Mouse (Mus musculus) mesoderm, embryonic 11.5 days (tissue): ENCODE results near the gene Eif4g1.

Experiments used
- DNase-seq: peaks from one replicate; pipeline ENCODE4 v3.0.0-alpha.2; 2012; ENCODE audit warnings: low read depth, low spot score

The Eif4g1 gene

DNA sequence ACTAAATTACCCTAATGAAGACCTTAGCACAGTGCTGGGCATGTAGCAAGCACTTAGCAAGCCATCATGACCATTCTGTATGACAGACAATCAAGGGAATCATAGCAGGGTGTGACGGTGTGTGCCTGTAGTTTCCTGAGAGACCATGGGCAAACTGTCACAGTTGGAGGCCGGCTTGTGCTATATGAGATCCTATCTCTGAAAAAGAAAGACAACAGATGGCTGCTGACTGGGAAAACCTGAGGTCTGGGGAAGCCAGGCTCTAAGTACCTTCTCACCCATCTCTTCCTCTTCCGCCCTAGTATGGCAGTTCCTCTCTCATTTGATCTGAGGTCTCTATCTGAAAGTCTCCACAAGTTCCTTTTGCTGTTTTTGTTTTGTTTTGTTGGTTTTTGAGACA lies 37.7 kb downstream of the Eif4g1 start:
- no peak for DNase-seq

DNA sequence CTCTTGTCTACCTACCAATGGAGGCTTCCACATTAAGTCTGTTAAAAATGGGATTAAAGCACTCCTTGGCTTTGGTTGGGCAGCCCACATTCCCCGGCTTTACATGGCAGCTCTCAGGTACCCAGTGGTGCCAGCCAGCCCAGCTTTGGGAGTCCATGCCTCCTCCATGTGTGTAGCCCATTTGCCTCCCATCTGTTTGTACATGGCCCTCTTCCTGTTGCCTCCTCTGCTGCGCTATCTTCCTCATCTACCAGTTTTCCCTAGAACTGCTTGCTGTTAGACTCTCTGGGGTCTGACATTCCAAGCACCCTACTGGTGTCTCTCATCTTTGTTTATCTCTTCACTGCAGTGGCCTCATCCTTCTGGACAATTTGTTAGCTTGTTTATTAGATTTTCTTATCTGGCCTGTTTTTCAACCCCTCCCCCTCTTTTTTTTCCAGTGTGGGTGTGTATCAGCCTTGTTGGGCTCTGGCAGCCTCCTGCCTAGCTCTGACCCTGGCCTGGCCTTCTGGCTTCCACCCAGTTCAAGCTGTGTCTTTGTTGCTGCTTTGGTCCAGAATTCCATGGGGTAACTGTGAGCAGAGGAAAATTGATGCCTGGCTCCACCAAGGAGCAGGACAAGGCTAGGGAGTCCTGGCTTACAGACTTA lies 38.4 kb downstream of the Eif4g1 start:
- DNase-seq, result no peak

DNA sequence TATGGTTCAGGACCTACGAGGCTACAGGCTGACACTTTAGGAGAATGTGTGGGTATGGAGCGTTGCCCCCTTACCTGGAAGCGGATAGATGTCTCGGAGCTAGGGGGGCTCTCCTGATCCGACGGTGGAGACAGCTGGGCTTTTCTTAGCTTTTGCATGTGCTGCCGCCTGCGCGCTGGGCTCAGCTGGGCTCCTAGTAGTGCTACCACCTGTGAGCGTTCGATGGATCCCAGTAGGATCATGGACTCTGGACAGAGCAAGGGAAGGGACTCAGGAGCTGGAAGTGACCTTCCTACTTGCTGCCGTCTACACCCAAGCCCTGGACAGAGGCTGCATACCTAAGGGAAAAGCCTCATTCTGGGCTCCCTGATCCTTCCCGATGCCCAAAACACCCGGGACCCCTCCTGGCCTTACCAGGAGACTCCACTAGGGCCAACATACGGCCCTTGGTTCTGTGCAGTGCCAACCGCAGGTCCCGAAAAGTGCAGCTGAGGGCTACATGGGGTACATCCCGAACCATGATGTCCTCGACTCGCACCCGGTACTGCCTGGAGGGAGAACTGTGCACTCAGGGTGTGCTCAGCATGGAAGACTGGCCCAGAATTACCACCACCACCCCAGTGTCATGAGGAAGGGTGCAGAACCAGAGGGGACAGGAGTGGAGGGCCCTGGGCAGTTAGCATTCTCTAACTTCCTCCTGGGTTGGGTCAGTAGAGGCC lies 40.3 kb downstream of the Eif4g1 start:
- DNase-seq, result no peak

DNA sequence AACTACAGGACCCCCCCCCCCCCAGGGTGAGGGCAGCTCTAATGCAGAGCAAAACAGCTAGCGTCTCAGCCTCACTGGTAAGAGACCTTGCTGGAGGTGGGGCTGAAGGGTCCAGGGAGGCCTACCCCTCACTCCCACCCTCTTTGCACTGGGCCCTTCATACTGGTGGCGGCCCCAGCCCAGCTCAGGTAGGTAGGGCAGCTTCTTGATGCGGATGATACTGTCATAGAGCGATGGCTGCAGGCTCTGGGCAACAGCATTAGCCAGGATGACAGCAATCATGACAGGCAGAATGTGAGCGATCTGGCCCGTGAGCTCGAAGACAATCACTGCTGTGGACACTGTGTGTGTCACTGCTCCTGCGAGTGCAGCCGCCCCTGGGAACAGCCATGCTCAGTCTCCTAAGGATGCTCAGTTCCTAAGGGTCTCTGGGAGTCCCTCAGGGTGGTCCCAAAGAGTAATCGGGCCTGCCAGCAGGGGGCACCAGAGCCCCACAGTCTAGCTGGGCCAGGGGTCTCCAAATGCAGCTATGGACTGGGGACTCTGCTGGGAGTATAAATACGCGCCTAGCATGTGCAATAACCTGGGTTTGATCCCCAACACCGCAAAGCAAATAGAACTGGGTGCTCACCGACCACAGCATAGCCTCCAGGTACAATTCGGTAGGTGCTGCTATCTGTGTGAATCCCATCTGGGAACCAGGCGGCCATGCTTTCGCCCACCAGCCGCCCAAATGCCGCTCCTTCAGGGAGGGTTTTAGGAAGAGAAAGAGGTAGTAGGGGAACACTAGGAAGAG lies 41.0 kb downstream of the Eif4g1 start:
- peak; percentile 71 for DNase-seq

DNA sequence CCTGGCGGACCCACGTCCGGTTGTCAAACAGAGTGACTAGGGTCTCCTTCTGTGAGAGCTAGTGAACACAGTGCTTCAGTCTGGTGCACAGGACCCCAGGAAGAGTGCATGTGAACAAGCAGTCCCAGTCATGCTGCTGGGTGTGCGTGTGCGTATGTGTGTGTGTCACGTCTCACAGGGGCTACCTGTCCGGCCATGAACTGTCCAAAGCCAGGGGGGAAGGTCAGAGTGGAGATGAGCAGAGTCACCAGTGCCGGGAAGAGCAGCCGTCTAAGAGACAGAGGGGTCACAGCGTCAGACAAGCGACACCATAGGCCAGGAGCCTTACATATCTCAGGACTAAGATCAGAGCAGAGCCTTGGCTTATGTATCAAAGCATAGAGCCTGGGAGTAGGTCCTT lies 42.3 kb downstream of the Eif4g1 start:
- DNase-seq, result no peak

DNA sequence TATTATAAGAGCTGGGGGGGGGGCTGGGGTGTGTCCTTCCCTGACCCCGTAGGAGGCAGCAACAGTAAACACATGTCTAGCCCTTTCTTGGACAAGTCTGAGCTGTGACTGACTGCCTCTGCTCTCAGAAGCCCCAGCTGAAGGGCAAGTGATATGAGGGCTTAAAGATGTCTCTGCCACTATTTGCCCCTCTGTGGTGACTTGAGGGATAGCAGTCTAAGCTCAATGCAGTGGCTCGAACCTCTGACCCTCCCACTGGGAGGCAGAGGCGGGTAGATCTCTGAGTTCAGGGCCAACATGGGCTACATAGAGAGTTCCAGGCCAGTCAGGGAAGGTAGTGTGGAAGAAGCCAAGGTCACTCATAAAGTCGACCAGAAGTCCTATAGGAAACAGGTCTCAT lies 42.7 kb downstream of the Eif4g1 start:
- DNase-seq, result no peak

DNA sequence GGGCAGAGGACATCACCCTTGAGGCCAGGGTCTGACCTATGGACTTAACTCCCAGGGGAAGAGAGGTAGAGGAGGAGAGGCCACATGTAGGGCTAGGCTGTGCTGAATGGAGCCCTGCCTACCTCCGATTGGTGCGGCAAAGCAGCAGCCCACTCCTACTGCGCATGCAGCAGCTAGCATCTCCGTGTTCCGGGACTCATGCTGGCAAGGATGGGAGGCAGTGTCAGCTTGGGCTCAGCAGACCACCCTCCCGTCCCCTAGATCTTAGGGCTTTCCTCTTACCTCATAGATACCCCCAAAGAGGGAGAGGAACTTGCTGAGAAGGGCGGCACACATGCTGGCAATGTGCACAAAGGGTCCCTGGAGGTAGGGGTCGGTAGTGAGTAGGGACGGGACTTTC lies 44.1 kb downstream of the Eif4g1 start:
- no peak for DNase-seq

DNA sequence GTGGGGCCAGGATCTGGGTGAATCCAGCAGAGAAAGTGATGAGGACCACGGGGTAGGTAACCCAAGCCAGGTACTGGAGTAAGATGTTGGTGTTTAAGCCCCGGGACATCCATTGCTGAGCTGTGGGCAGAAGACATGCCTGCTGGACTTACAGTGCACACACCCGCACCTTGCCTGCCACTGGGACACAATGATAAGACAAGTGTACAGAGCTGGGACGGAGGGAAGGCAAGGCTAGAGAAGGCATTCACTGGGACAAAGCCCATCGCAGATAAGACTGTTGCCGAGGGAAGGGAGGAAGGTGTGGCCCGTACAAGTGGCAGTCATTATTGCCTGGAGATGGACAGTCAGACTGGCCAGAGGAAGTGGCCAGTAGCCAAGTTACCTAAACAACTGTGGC lies 44.8 kb downstream of the Eif4g1 start:
- no peak for DNase-seq

DNA sequence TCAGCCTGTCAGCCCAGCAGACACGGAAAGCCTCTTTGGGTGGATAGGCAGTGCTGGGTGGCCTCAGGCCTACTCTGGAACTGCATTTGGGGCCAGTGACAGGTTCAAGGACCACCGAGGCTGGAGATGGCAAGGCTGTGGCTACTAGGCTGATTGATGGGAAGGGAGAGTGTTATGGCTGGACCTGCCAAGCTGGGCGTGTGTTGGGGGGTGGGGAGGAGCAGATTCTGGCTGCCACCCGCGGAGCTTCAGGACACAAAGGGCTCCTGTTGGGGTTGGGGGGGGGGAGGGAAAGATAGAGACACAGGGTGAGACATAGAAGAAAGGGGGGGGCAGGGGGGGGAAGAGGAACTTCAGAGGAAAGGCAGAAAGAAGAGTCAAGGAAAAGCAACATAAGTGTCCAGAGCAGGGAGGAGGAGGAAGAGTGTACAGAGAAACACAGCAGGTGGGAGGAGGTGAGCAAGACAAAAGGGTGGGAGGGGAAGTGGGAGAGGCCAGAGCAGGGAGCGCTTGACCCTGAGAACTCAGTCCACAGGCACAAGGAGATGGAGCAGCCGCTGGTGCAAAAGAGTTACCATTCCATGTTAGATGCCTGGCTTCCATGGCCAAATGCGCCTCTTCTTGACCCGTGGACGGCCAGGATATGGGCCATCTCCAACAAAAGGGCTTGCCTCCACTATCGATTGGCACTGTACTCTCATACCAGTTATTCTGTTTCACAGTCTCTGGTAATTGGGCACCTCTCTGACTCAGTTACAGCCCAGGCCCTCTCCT lies 46.4 kb downstream of the Eif4g1 start:
- DNase-seq, result no peak

DNA sequence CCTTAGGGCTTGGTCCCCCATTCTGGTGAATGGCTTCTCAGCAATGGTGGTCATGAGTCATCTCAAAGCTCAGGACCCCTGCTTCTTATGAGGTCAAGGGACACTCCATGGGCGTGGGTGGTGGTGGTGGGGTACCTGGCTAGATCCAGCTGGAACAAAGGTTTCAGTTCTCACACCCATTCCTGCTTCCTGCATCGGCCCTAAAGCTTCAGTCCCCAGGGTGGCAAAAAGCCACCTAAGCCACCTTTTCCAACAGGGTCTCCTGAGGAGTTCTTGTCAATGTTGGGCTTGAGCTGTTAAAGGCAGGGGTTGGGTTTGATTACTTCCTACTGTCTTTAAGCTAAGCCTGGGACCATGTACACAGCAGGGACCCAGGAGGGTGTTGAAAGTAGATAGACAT lies 47.0 kb downstream of the Eif4g1 start:
- no peak for DNase-seq

DNA sequence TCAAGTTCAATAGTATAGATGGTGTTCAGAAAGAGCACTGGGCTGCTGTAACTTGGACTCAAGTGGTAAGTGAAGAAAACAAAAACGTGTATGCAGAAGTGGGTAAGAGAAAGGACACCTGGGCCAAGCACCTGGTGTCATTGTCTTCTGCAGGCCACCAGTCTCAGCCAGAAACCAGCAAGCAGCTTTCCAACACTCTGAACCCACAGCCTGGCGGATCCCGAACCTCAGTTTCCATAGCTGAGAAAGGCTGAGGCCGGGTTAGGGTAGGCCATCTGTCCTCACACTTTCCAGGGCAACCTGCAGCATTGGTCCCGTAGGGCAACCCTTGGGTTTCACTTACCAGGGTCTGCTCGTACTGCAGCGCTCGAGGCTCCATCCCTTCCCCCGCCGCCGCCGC lies 47.5 kb downstream of the Eif4g1 start:
- DNase-seq, result no peak

DNA sequence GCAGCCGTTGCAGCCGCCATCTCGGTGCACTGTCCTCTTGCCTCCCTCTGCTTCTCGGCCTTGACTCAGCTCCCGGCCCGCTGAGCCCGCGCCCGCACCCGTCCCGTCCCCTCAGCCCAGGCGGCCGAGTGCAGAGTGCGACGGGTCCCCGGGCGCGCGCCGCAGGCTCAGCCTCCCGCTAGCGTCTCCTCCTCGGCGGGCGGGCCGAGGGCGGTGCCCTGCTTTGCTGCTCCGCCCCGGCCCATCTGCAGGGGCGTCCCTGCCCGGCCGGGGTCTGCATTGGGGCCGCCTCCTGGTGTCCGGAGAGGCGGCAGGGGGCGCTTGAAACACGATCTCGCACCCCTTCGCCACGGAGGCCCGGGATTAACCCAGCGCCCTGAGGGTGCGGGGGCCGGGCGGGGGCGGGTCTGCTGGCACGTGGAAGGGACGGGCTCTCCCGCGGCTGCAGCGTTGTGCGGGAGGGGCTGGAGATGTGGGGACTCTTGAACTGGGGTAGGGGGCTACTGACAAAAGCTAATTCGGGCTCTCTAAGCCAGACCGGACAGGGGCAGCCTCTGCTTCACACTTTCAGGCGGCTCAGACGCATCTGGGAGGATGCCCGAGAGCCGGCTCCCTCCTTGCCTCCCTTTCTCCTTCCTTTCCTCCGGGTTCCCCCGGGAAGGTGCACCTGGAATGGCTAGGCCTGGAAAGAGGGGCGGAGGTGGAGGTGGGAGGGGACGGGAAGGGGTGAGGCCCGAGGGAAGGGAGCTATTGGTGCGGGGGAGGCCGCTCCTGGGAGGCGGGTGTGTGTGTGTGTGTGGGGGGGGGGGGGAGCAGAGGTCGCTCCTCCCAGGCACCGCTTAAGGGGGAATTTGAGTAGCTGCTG lies 48.1 kb downstream of the Eif4g1 start:
- peak; percentile 90 for DNase-seq

DNA sequence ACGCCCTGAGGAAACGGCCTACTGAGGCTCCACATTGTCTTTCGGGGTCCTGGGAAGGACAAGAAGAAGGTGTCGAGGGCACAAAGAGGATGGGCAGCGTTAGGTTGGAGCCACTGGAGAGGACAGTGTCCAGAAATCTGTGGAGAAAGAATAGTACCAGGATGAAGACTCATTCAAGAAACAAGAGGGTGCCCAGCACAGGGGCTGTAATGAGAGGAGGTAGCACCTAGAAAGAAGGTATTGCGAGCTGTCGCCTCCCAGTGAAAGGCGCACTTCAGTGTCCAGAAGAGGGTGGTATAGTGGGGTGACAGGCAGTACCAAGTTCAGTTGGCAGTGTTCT lies 48.7 kb downstream of the Eif4g1 start:
- no peak for DNase-seq

DNA sequence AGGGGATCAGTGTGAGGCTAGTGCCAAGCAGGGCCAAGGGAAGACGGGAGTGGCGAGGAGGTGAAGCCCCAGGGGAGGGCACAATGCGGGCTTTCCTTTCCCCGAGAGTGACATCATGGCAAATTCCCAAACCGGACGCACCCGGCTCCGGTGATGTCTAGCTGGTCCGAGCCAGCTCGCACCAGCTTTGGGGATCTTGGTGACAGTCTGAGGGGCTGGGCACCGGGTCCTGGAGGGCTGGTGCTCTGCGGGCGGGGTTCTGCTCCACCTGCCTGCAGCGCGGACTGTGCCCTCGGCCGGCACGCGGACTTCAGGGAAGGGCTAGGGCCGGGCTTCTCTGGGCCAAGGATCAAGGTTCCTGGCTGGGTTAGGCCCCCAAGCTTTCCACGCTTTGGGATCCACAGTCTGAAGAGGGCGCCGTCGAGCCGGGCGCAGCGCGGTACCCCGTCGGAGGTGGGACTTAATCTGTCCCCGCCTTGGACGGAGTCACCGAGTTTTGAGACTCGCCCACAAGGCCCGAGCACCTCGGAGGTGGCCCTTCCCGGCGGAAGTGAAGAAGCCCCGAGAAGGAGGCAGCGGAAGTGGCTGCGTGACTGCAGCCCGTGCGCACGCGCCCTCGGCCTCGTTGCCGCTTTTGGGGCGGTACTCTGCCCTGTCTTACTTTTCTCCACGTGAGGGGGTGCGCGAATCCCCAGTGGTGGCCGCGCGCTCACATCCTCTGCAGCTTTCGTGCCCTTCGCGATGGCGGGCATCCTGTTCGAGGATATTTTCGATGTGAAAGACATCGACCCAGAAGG lies 49.3 kb downstream of the Eif4g1 start, which contains the start of the genes Polr2h and Clcn2:
Gene Polr2h (plus strand): TSS at position 485 of the 797 bp plus-strand sequence.
Gene Clcn2 (minus strand): TSS at position 566 of the 797 bp plus-strand sequence.
- peak; percentile 96 for DNase-seq

DNA sequence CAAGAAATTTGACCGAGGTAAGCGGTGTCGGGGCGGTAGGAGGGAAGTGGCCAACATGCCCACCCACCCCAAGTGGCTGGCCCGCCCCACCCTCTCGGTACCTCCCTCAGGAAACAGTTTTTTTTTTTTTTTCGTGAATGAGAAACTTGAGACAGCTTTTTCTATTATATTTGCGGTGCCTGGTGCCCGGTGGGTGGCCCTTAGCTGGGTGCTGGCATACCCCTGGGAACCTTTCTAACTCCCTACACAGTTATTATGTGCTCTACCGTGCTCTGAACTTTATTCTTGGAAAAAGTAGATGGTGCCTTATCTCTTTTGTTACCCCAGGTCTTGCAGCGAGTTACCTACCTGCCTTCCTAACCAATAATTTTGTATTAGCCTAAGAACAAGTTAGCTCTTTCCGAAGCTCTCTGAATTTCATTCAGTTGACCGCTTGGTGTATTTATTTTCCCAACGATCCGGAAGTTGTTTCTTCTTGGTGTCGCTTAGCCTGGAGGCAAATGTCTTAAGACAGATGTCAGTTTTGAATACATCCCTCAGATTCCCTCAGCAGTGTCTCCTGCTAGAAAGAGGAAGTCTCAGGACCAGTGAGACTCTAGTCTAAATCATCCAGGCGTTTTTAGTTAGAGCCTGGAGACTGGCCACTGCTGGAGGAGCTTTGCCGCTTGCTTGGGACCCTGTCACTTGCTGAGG lies 50.0 kb downstream of the Eif4g1 start:
- DNase-seq, result no peak

DNA sequence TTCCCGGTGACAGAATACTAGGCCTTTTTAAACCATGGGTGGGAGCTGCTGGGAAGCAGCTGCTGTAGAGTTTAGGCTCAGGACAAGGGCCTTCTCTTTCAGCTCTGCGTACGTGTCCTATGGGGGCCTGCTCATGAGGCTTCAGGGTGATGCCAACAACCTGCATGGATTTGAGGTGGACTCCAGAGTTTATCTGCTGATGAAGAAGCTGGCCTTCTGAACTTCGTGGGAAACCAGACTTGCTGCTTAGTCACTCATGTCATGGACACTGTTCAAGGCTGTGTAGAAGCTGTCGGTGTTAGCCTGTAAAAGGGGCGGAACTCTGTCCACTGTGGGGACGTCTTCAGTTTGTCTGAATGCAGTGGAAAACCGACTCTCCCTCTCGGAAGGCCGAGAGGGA lies 53.7 kb downstream of the Eif4g1 start:
- no peak for DNase-seq

DNA sequence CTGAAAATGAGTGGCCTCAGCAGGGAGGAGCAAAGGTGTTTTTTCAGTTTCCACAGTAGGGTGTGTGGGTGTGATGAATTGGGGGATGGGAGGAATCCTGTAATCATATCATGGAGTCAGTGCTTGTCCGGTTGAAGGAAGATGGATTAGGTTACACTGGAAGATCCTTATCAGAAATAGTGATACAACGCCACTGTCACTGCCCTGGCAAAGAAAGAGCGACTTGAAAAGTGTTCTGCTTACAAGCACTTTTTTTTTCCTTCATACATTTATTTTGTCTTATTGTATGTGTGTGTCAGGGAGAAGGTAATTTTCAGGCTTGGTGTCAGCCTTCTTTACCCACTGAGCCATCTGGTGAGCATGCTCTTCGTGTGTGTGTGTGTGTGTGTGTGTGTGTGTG lies 54.6 kb downstream of the Eif4g1 start:
- no peak for DNase-seq

DNA sequence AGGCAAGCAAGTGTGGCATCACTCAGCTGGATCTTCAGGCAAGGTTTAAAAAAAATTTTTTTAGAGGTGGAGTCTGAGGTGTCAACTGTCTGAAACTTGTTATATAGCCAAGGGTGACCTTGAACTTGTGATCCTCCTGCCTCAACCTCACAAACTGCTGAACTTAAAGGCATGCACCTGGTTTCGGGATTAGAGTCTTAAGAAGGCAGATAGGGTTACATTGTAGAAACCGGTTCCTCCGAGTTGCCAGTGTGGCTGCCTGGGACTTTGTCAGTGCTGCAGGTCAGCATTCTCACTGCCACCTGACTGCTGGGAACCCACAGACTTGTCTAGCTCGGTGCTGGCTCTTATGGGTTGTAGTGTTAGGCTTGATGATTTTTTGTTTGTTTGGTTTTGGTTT lies 55.1 kb downstream of the Eif4g1 start:
- no peak for DNase-seq

DNA sequence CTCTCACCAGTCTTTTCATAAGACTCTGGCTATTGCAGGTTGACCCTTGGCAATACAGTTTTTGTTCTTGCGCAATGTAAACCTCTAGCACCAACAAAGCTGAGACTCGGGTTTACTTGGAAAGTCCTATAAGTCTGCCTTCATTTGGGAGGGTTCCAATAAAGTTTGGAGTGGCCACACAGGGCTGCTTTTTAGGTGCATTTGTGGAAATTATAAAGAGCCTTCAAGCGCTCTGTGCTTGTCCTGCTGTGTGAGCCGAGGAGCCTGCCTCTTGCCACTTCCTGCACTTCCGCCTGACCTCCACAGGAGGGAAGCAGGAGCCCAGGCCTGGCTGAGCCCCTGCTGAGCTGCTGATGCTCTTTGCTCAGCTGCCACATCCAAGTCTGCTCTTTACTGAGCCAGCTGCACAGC lies 56.2 kb downstream of the Eif4g1 start:
- DNase-seq, result peak; percentile 76

DNA sequence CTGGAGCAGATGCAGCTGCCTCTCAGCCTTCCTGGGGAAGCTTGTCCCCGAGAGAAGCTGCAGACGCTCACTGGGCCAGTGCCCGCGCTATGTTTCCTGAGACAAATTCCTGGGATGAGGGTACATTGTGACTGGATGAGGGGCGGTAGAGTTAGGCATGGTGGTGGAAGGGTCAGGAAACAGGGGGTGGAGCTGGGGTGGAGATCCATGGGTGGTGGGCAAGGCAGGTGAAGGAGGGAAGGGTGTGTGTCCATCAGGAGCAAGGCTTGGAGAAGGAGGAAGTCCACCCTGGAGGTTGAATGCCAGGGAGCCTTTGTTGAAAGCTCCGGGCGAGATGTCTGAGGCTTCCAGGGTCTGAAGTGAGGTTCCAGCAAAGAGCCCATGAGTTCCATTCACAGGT lies 57.2 kb downstream of the Eif4g1 start:
- no peak for DNase-seq
